Mouse (Mus musculus): ENCODE results near the gene Galnt2.

DNA sequence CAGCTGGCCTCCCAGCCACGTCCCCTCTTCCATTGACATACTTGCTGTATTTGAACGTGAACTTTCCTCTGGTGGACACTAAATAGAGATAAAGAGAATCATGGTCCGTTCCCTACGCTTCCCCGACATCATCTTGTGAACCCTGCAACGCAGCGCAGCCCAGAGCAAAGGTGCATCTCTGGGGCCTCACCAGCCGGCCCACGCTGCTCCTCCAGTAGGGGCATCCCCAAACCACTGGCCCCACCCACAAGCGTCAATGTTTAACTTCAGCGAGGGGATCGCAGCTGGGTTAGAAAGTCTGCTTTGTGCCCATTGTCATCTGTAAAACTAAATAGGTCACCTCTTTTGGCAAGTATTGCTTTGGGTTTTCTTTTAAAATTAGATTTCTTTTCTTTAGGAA is 112.8 kb downstream of the Galnt2 start:
- no peak for TF ChIP-seq CTCF (IDR thresholded peaks at IDR 0.05; ENCODE audit: borderline replicate concordance, control insufficient read depth, extremely low read depth, insufficient read depth, low read length, poor library complexity)
- no peak for TF ChIP-seq POLR2A (IDR thresholded peaks at IDR 0.05; ENCODE audit: control insufficient read depth, extremely low read depth, insufficient read depth, low read length, poor library complexity)
